Mouse (Mus musculus) 3134 (cell line): Measurements from ENCODE around the gene Cela2a.

ENCODE experiments used
- DNase-seq: peaks from one replicate; pipeline ENCODE4 v3.0.0-alpha.2; 2011; ENCODE audit warnings: low spot score; ENCODE audit not compliant: insufficient read length; ENCODE audit errors: extremely low read depth

Cela2a gene

DNA sequence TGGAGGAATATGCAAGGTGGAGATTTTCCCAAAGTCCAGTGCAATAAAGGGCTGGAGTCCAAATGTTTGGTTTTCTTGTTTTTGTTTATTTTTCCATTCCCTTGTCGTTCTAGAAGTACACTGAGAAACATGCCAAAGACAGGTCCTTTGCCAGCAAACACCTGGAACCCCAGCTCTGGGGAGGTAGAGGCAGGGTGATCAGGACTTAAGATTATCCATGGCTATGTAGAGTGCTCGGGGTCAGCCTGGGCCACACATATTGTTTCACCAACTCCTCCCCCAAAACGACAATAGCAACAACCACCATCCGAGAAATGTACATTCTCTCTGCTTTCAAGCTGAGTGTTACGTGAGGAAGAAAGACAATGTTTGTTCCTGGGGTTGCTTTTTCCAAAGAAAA, at the start of gene Cela2a:
Gene Cela2a, minus strand, starts transcription at position 101 of the 400 bp plus-strand sequence.
- DNase-seq: no peak

DNA sequence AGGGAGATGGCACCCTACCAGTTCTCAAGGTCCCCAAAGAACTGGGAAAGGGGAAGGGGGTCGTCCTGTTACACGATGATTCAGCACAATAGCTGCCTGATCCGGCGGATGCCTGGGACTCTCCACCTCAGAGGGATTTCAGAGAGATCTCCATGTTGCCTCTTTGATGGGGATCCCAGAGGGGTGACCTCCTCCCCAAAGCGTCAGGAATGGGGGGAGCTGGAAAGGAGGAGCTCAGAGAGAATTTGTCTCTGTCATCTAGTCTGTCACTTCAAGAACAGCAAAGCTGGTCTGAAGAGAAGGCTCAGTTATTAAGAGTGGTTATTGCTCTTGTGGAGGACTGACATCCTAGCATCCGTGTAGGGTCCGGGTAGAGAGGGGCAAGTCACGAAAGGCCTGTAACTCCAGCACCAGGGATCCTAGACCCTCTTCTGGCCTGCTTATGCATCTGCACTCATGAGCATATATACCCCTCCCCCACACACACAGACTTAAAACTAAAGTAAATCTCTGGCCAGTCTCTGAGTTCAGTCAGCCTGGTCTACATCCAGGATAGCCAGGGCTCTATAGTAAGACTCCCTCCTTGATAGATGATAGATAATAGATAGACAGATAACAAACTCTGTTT, 49.6 kb upstream of the Cela2a start:
- DNase-seq: no peak

DNA sequence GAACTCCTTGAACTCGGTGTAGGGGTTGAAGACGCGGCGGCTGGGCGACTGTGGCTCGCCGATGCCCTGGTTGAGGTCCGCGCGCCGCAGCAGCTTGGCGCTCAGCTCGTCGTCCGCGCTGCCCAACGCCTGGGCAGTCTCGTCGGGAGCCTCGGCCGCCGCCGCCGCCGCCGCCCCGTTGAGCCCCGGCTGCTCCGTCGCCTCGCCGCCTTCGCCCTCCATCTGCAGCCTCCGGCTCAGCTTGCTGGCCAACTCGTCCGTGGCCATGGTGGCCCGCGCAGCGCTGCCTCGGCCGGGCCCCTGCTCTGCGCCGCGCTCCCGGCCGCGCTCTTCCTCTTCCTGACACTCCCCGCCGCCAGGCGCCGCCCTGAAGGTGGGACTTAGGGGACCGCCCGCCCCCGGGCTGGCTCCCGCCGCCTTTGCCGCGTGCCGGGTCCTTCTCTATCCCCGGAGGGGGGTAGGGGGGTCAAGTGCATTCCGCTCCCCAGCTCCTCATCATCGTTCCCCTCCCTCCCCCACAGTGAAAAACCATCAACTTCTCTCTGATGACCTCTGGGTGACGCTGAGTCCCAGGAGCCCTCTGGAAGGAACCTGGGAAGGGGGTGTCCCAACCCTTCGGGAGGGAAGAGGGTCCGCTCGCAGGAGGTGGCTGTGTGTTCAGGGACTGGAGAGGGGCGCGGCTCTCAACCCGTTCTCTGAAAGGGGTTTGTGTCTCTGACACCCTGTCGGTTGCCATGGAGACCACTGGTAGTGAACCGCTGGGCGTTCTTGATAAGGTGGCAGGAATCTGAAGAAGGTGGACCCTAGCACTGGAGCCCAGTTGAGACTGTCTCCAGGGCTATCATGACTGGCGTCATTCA, 48.9 kb upstream of the Cela2a start, which contains the start of gene Efhd2:
Gene Efhd2, minus strand, starts transcription at position 320 of the 860 bp plus-strand sequence.
- DNase-seq: peak; percentile 82

DNA sequence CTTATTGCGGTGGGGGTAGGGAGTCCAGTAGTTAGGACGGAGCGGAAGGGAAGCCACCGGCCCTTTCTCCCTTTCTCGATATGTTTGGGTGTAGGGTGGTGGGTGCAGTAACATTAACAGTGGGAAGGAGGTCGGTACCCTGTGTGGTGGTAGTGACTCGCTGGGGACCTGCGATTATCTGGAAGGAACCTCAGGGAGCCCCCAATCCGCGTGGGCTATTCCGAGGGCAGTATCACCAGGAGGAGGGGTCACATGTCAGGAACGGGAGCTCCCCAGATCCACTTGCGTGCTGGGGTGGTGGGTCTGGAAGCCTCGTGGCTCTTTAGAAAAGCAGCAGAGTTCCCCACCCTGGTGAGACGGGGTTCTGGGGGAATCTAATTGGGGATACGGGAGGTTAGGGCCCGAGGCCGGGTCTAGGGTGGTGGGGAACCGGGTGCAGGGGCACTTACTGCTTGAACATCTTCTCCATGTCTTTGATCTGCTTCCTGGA, 48.2 kb upstream of the Cela2a start:
- DNase-seq: no peak

DNA sequence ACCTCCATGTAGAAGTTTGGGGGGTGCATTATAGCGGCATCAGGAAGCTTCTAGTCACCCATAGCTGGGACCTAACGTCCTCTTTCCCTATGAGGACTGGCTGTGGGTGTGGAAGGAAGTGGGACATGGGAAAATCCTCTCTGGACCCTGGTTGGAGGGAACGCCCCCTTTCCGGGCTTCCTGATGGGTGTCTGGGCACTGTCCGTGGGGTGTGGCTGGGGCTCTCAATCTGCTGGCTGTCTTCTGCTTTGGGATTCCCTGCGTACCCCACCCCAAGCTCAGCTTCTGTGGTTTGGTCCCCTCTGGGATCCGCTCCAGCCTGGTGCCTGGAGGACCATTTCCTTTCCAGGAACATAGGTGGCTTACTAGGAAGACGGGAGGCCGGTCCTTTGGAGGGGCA, 47.0 kb upstream of the Cela2a start:
- no peak for DNase-seq

DNA sequence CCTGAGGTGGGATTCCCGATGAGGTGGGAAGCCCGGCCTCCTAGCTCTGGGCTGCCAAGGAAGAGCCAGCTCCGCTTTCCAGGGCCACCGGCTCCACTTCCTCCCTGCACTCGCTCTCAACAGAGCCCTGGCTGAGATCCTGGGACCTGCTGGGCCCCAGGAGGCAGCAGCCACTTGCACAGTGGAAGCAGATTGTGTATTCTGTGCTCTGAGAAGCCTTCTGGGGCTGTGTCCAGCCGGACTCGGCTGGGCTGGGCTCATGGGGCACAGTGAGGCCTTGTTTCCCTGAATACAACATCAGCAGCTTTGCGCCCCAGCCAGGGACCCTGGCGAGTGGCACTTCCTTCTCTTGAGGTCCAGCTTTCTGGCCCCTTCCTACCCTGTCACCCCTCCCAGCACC, 45.9 kb upstream of the Cela2a start:
- no peak for DNase-seq

DNA sequence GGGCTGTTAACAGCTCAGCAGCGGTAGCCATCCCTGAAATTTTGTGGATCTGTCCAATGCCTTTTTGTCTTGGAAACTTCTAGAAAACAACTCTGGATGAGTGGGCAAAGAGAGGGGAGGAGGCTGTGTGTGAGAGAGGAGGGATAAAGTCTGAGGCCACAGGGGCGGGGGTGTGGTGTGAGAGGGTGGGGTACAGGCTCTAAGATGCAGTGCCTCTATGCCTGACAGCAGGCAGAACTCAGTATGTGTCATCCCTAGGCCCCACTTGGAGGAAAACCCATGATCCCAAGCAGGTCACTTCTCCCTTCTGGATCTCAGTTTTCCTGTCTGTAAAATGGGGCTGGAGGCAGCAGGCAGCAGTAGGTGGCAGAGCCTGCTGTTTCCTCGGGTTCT, 45.4 kb upstream of the Cela2a start:
- DNase-seq: no peak

DNA sequence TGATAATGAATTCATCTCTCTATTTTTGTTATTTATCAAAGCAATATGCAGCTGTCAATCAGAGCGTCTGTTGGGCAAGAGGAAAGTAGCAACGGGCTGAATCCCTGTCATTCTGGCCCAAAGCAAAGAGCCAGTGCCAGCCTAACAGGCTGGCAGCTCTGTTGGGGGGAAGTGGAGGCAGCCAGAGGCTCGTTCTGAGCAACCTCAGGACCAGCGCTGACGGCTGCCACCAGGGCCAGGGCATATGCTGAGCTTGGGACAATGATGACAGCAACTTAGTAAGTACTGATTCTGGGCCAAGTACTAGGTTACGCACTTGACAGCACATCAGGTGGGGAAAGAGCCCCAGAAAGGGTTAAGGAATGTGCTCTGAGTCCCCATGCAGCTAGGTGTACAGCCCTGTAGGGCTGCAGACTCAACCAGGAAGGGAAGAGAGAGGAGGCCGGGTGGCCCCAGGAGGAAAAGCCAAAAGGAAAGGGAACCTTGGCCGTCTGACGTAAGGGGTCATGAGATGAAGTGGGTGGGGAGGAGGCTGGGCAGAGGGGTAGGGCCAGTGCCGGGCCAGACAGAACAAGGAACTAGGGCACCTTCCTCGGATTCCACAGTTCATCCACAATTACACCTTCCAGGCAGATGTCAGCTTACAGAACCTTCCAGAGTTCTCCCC, 44.8 kb upstream of the Cela2a start:
- no peak for DNase-seq

DNA sequence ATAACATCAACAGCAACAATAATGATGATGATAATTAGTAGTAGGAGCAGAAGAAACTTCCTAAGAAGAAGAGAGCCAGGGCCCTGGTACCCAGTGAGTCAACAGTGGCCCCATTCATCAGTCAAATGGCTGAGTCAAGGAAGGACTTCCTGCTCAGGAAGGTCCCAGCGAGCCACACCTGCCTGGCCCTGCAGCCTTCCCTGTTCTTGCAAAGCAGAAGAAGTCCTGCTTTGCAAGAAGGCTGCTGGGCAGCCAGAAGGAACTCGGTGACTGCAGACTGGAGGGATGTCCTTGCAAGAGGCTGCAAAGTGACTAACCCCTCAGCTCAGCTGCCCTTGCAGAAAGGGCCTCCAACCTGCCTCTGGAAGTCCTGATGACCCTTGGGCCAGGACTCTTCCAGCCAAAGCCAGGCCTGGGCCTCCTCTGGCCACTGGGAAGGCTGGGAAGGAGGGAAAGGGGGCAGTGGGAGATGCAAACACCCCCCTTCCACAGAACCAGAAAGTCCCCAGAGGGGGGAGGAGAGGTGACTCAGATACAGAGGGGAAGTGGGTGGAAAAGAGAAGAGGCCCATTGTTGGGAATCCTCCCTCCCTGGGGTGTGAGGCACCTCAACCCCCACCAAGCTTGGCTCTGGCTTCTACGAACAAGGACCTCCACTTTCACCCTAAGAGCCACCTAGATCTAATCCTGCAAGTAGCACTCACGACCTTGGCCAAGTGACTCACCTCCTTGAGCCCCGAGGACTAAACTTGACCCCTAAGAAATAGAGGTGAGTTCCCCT, 43.7 kb upstream of the Cela2a start:
- DNase-seq: peak; percentile 46

DNA sequence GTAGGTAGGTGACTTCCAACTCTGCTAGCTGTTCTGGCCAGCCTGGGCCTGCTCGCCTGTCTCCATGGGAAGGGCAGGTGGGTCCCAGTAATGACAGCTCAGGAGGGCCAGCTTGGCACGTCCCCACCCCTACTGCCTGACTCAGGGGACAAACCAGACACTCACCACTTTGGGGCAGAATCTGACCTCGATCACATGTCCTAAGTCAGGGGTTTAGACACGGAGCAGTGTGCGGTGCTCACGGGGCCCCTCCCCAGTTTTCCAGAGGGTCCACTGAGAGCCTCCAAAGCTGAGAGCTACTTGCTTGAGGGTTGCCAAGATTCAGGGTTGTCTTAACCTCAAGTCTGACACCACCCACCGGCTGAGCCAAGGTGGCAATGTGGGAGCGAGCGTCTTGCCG, 42.1 kb upstream of the Cela2a start:
- no peak for DNase-seq

DNA sequence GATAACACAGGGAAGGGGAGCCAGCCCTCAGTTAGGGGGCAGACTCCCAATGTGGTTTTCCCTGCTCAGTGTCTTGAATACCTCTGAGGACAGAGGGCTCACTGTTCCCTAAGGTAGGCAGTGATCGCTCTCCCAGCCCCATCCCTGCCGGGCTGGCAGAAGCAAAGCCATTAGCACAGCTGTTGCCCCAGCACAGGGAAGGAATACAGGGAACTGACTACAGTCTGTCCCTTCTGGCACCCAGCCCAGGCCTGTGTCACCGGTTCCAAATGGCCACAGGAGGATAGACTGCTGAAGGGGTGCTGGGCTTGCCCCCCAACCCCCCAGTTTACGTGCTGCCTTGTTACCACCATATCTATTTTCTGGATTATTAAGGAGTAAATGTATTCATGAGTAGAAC, 41.5 kb upstream of the Cela2a start:
- DNase-seq: peak; percentile 60

DNA sequence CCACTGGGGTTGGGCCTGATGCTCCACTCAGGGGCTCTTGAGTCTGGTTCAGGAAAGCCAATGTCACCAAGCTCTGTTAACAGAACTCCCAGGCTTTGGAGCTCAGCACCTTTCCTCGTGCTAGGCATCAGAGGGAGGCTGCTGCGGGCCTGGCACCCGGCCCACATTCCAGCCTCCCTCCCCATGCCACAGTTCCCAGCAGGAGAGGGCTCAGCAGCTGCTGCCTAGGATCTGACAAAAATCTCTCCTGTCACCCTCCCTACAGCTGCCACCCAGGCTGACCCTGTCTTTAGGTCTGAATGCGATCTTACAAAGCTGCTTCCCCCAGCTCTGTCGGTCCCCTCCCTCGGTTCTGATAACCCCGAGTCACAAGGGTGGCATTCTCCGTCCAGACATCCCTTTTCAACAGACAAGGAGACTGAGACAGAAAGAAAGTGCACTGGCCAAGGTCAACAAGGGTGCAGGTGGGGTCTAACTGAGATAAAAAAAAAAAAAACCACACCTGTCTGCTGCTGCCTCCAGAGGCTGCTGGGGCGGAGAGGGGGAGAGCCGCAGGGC, 41.1 kb upstream of the Cela2a start:
- peak; percentile 74 for DNase-seq

DNA sequence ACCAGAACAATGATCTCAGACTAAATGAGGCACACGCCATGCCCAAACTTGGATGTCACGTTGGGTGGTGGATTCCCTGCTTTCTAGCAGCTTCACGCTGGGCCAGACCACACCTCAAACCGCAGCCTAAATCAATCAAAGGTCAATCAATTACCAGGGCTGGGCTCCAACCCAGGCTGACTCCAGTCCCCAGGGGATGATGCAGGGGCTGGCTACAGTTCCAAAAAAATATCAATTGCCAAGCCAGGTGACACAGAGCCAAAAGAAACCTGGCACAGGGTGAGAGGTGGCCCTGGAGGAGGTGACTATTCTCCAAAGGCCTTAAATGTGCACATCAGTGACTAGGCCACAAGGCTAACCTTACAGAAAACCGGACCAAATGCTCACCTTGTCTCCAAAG, 39.6 kb upstream of the Cela2a start:
- DNase-seq: no peak

DNA sequence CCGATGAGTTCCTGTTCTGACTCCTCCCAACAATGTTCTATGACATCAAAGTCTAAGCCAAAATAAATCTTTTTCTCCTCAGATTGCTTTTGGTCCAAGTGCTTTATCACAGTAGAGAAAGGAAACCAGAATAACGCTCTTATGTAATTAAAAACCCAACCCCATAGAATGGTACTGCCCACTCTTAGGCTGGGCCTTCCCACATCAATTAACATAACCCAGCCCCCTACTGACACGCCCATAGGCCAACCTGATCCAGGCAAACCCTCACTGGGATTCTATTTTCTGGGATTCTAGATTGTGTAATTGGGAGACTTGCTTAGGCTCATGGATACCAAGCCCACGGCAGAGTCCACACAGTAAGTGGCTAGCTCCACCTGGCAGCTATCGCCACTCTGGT, 39.0 kb upstream of the Cela2a start:
- DNase-seq: no peak

DNA sequence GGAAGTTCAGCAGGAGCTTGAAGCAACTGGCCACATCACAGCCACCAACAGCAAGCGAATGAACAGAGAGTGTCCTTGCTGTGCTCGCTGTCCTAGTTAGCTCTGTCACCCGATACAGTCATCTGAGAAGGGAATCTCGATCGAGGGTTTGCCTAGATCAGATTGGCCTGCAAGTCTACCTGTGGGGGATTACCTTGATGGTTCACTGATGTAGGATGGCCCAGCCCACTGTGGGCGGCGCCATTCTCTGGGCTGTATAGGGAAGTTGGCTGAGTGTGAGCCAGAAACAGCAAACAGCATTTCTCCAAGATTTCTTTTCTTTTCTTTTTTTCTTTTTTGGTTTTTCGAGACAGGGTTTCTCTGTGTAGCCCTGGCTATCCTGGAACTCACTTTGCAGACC, 38.5 kb upstream of the Cela2a start:
- no peak for DNase-seq

DNA sequence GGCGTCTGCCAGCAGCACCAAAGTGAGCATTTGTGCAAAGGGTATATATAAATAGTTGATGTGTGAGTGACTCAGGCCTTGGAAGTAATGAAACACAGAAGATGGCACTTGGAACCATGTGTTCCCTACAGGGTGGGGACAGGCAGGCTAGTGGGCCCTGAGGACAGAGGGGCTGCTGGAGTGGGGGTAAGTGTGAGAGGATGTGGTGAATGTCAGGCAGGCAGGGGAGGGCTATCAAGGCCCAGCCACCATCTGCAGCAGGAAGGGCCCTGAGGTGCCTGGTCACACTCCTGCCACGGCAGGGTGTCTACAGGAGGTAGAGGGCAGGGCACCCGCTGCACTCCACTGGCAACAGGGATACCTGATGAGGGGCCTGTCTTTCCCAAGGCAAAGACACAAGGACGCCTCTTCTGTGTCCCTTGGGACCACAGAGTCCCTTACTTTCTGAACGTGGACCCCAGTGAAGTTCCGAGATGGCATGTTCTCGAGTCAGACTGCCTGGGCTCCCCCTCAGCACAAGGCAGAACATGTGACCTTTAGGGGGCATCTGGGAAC, 37.8 kb upstream of the Cela2a start:
- DNase-seq: no peak

DNA sequence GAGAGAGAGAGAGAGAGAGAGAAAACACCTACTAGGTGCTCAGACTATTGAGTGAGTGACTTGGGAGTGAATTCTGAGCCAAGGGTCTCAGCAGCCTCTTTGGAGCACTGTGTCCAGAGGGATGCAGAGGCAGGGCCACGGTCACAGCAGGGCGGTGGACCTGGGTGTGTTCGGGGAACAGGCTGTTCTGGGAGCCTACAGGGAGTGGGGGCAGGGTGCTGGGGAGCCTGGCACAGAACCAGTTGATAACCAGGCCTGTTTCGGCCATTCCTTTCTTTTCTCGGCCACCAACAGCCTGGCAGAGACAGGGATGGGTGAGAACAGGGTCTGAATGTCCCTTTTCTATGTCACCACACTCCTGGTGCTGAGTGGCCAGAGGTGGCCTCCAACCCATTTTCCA, 36.9 kb upstream of the Cela2a start:
- no peak for DNase-seq

DNA sequence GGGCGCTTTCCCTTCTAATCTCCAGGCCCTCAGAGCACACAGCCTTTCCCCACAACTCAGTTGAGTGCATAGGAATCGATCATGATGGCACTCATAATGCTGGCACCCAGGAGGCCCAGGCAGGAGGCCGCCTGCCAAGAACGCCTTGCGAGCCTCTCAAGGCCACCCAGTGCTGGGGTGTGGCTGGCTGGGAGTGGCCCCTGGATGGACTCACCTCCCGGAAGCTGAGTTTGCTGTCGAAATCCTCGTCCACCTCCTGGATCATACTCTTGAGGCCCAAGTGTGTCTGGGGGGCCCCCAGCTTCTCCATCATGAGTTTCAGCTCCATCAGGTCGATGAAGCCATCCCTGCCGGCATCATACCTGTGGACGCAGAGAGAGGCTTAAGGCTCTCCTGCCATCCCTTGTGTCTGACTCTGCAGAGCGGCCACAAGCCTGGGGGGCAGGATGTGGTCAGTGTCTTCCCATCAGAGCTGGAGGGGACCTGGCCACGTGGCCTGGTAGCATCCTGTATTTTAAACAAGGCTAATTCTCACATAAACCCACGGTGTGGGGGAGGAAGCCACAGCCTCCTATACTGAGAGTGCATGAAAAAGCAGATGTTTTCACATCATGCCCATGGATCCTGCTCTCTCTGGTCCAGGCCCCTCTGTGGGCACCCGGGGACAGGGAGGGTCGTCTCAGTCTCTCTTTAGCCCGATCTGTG, 35.8 kb upstream of the Cela2a start:
- DNase-seq: no peak

DNA sequence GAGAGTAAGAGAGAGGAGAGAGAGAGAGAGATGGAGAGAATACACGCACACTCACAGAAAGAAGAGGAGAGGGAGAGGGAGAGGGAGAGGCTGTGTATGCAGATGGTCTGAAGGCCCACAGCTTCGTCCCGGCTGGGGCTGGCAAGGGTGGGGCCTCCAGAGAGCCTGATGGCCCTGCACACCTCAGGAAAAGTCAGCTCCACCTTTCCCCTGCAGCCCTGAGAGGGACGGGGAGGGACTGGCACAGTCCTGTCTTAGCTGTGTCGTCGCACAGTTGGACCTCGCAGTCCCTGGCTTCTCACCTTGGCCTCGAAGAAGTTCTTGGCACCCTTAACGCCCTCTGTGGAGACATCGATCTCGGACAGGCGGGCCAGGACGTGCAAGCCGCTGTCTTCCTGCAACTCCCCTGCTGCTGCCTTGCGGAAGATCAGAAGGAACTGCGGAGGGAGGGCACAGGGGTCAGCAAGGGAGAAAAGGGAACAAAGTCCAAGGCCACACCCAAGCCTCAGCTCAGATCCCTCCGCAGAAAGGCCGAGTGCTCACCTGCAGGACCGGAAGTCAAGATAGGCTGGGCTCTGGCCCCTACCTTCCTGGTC, 34.4 kb upstream of the Cela2a start:
- no peak for DNase-seq
